Mouse (Mus musculus): ENCODE data around the gene Ppp2r3c.

DNA sequence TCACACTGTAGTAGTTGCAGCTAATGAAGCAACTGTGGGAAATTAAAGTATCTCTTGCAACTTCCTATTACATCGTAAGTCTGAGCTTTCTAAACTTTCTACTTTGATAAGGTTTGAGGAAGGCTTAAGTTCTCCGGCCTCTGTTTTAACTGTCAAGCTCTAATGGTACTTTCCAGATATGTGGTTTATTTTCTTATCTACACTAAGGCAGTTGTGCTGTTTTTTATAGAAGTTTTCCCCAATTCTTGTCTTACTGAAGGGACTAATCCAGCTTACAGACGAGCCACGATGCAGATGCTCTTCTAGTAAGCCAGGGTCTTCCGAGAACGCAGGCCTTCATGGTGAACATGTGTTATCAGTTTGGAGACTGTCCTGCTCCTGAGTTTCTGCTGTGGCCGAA lies 26.6 kb upstream of the Ppp2r3c start:
- no peak for TF ChIP-seq EP300 (IDR thresholded peaks at IDR 0.05; ENCODE audit: low read depth)
- no peak for TF ChIP-seq CTCF (IDR thresholded peaks at IDR 0.05; ENCODE audit: low read depth)
